Mouse (Mus musculus): ENCODE results near the gene Hrh1. TPM values are rescaled to one million over a fixed set of nuclear protein-coding genes. Genes with fewer than 3 reads are reported as not detected.
"Not testable (repeated sequence)": the region's sequence is repeated elsewhere in the genome, so short reads cannot be mapped to it uniquely, and the experiment has no call there.

The Hrh1 gene
- polyA plus RNA-seq, 1 experiment from 2014 or later = 2.1 TPM

GRCm38 (mm10) chr6:114479644-114480410 lies 82.1 kb downstream of the Hrh1 start:
- Histone ChIP-seq H3K4me2 (ENCODE audit: low read length) (no peak overlapping the region), H3K9ac (ENCODE audit: low read length) (no peak overlapping the region), H3K27me3 (replicated peaks; ENCODE audit: control insufficient read depth, insufficient read depth, low read length) (no peaks in the 10 kb centered on the region), H3K9me3 (ENCODE audit: control insufficient read depth, low read length) (no peaks in the 10 kb centered on the region), H3K27ac (ENCODE audit: low read depth) (no peak overlapping the region), H3K4me3 (ENCODE audit: low read depth, low read length) (no peak overlapping the region), H3K36me3 (ENCODE audit: control insufficient read depth, insufficient read depth, low read length) (no peaks in the 10 kb centered on the region), H3K4me1 (replicated peaks; ENCODE audit: control insufficient read depth, insufficient read depth, low read length) (no peaks in the 10 kb centered on the region)
- 0 out of 2 replicates have a peak, but pooled peaks have one; percentile 43 for ATAC-seq (replicated peaks; ENCODE audit: low FRiP score, low TSS enrichment, low read depth)
- no peak for DNase-seq (ENCODE audit: low spot score)
- 91% methylated on average over 16 of the region's 16 CpGs for WGBS

- Histone ChIP-seq H3K4me3 (ENCODE audit: low read depth, low read length) (no peak overlapping the region), H3K27ac (ENCODE audit: low read depth) (no peak overlapping the region), H3K4me2 (ENCODE audit: low read length) (no peak overlapping the region), H3K27me3 (replicated peaks; ENCODE audit: control insufficient read depth, insufficient read depth, low read length) (no peaks in the 10 kb centered on the region), H3K9me3 (ENCODE audit: control insufficient read depth, low read length) (no peaks in the 10 kb centered on the region), H3K9ac (ENCODE audit: low read length) (no peak overlapping the region), H3K36me3 (ENCODE audit: control insufficient read depth, insufficient read depth, low read length) (no peaks in the 10 kb centered on the region), H3K4me1 (replicated peaks; ENCODE audit: control insufficient read depth, insufficient read depth, low read length) (no peaks in the 10 kb centered on the region)
- 79% methylated on average over 3 of the region's 3 CpGs for WGBS
- DNase-seq (ENCODE audit: low spot score) = no peak
- no peak for ATAC-seq (replicated peaks; ENCODE audit: low FRiP score, low TSS enrichment, low read depth)
Measured at GRCm38 (mm10) chr6:114489371-114489770, 91.6 kb downstream of the Hrh1 start.

GRCm38 (mm10) chr6:114492588-114492987 lies 94.9 kb downstream of the Hrh1 start:
- H3K27me3 ChIP-seq (replicated peaks; ENCODE audit: control insufficient read depth, insufficient read depth, low read length); H3K4me1 ChIP-seq (replicated peaks; ENCODE audit: control insufficient read depth, insufficient read depth, low read length); H3K4me3 ChIP-seq (ENCODE audit: low read depth, low read length); ATAC-seq (replicated peaks; ENCODE audit: low FRiP score, low TSS enrichment, low read depth); H3K27ac ChIP-seq (ENCODE audit: low read depth); H3K9me3 ChIP-seq (ENCODE audit: control insufficient read depth, low read length); H3K9ac ChIP-seq (ENCODE audit: low read length); H3K4me2 ChIP-seq (ENCODE audit: low read length); DNase-seq (ENCODE audit: low spot score); H3K36me3 ChIP-seq (ENCODE audit: control insufficient read depth, insufficient read depth, low read length): not testable (repeated sequence)
- 57% methylated on average over 10 of the region's 10 CpGs for WGBS

DNA sequence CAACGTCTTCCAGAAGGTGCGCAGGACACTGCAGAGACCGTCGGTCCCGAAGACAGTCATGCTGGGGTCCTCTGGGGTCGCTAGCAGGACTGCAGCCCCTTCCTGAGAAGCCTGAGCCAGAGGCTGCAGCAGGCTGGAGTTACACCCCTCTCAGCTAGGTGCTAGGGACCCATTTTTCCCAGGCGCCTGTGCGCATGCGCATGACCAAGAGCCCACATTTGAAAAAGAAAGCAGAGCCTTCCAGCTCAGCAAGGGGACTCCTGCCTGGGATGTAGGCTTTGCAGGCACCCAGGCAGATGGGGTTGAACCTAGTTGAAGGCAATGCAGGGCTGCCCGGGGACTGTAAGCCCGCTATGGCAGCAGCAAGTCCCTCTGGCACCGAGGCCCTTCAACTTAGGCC lies 97.3 kb downstream of the Hrh1 start:
- WGBS = 24% methylated on average over 7 of the region's 12 CpGs
- ATAC-seq (replicated peaks; ENCODE audit: low FRiP score, low TSS enrichment, low read depth); H3K4me3 ChIP-seq (ENCODE audit: low read depth, low read length); H3K36me3 ChIP-seq (ENCODE audit: control insufficient read depth, insufficient read depth, low read length); H3K27me3 ChIP-seq (replicated peaks; ENCODE audit: control insufficient read depth, insufficient read depth, low read length); H3K4me1 ChIP-seq (replicated peaks; ENCODE audit: control insufficient read depth, insufficient read depth, low read length); DNase-seq (ENCODE audit: low spot score); H3K9me3 ChIP-seq (ENCODE audit: control insufficient read depth, low read length); H3K4me2 ChIP-seq (ENCODE audit: low read length); H3K27ac ChIP-seq (ENCODE audit: low read depth); H3K9ac ChIP-seq (ENCODE audit: low read length): not testable (repeated sequence)

- peak; percentile 49 for DNase-seq (ENCODE audit: low spot score)
Measured at GRCm38 (mm10) chr6:114514038-114514437, 116.3 kb downstream of the Hrh1 start.

GRCm38 (mm10) chr6:114528709-114529108 lies 131.0 kb downstream of the Hrh1 start:
- H3K4me2 ChIP-seq (ENCODE audit: low read length); H3K4me3 ChIP-seq (ENCODE audit: low read depth, low read length); H3K4me1 ChIP-seq (replicated peaks; ENCODE audit: control insufficient read depth, insufficient read depth, low read length); H3K9me3 ChIP-seq (ENCODE audit: control insufficient read depth, low read length); H3K9ac ChIP-seq (ENCODE audit: low read length); ATAC-seq (replicated peaks; ENCODE audit: low FRiP score, low TSS enrichment, low read depth); H3K27me3 ChIP-seq (replicated peaks; ENCODE audit: control insufficient read depth, insufficient read depth, low read length); DNase-seq (ENCODE audit: low spot score); H3K36me3 ChIP-seq (ENCODE audit: control insufficient read depth, insufficient read depth, low read length); H3K27ac ChIP-seq (ENCODE audit: low read depth): not testable (repeated sequence)
- WGBS = no CpG with 5 or more reads among the region's 12 CpGs

More at GRCm38 (mm10) chr6:114514038-114514437, 116.3 kb downstream of the Hrh1 start:
- not testable (repeated sequence) for H3K36me3 ChIP-seq (ENCODE audit: control insufficient read depth, insufficient read depth, low read length); H3K4me2 ChIP-seq (ENCODE audit: low read length); H3K27me3 ChIP-seq (replicated peaks; ENCODE audit: control insufficient read depth, insufficient read depth, low read length); H3K9me3 ChIP-seq (ENCODE audit: control insufficient read depth, low read length); H3K4me1 ChIP-seq (replicated peaks; ENCODE audit: control insufficient read depth, insufficient read depth, low read length); H3K27ac ChIP-seq (ENCODE audit: low read depth); H3K9ac ChIP-seq (ENCODE audit: low read length); H3K4me3 ChIP-seq (ENCODE audit: low read depth, low read length); ATAC-seq (replicated peaks; ENCODE audit: low FRiP score, low TSS enrichment, low read depth)
- 10% methylated on average over 15 of the region's 17 CpGs for WGBS

Other genes starting within 250 kb of the Hrh1 start
- not detected in 2 replicates for gene Slc6a1, start 115.3 kb upstream of the Hrh1 start, polyA plus RNA-seq (2014; fragmentation: Nextera tagmentation; extraction: Ambion mirVana)
- 22.8 and 24.4 TPM in 2 replicates for gene Atg7, start 245.2 kb downstream of the Hrh1 start, polyA plus RNA-seq (2014; fragmentation: Nextera tagmentation; extraction: Ambion mirVana)

Measured in intestine, embryonic 14.5 days (tissue).